Mouse (Mus musculus) kidney, adult 2 months (tissue): ENCODE results near the gene Mdga2. TPM values are rescaled to one million over a fixed set of nuclear protein-coding genes. Genes with fewer than 3 reads are reported as not detected.

Experiments
- DNase-seq: peaks from one replicate; pipeline ENCODE4 v3.0.0; 2021
- H3K27ac ChIP-seq: fragments of 200-500 bp; 2 replicates; pipeline ENCODE4 v1.5.1; 2012; ENCODE audit warnings: low read depth, low read length, control low read depth, inconsistent platforms; ENCODE audit not compliant: insufficient read depth
- H3K27me3 ChIP-seq: fragments of 200-500 bp; replicated peaks from 2 replicates; pipeline ENCODE4 v1.6.1; 2012; ENCODE audit warnings: mild to moderate bottlenecking, moderate library complexity, low read length, inconsistent platforms; ENCODE audit not compliant: control insufficient read depth, insufficient read depth
- H3K36me3 ChIP-seq: fragments of 200-500 bp; 2 replicates; pipeline ENCODE4 v1.6.1; 2012; ENCODE audit warnings: mild to moderate bottlenecking, moderate library complexity, low read length, inconsistent platforms; ENCODE audit not compliant: control insufficient read depth, insufficient read depth
- H3K4me1 ChIP-seq: fragments of 200-500 bp; 2 replicates; pipeline ENCODE4 v1.6.1; 2011; ENCODE audit warnings: low read length; ENCODE audit not compliant: control insufficient read depth, insufficient read depth
- H3K4me3 ChIP-seq: fragments of 200-500 bp; 2 replicates; pipeline ENCODE4 v1.5.1; 2011; ENCODE audit warnings: mild to moderate bottlenecking, low read depth, low read length, control low read depth; ENCODE audit not compliant: insufficient read depth
- CTCF ChIP-seq: fragments of 200-500 bp; conservative IDR thresholded peaks from 2 replicates; pipeline ENCODE4 v1.5.1; 2011; ENCODE audit warnings: low read depth, mild to moderate bottlenecking, control low read depth, low read length, moderate library complexity, mixed read lengths; ENCODE audit not compliant: insufficient read depth, insufficient read length
- POLR2A ChIP-seq: fragments of 200-500 bp; IDR thresholded peaks from one replicate; pipeline ENCODE4 v1.6.1; 2011; ENCODE audit warnings: low read depth, low read length, control low read depth
- WGBS: fragments of 180-500 bp; shearing (Covaris S2); methylation state at CpG from one replicate; pipeline ENCODE4 v1.1.7; 2018; 5-methylcytosine and 5-hydroxymethylcytosine counted together
- polyA plus RNA-seq: library from polyadenylated mRNA; depleted of rRNA; stranded (reverse); fragments of >200 nt; gene quantifications from 2 replicates; pipeline ENCODE4 v1.2.3, GENCODE M21; 2012; rRNA removed

Gene Mdga2
- polyA plus RNA-seq, result 0.07 and 0.17 TPM in 2 replicates

DNA sequence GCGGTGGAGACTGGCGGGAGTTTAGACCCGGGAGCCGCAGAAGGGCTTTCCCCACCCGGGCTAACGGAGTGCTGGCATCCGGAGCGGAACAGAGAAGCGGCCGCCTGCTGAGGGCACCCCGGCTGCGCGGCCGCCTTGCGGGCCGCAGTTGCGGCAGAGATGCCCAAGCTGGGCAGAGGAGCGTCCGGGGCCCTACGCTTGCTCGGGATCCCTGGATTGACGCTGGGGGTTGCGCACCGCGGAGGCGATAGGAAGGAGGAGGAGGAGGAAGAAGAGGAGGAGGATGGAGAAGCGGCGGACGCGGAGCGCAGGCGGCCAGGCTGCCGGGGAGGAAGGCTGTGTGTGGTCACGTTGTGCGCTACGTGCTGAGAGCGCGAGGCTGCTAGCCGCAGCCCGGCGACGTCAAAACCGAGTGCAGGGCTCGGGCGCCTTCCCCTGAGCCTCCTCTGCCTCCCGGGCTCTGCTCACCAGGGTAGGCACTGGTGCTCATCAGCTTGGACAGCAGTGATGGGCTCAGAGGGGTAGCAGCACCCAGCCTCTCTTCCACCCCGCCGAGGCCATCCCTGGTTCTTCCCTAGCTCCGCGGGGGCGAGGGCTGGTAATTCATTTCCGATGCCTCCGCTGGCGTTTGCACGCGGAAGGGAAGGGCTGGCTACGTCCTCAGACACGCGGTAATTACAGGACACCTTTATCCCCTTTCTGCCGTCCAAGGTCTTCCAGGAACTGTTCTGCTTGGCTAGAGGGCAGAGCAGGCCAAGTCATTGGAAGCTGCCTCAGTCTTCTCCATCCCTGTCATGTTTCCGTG lies at the start of gene Mdga2:
Mdga2 (minus strand) TSS at position 329 of the 805 bp plus-strand sequence.
- TF ChIP-seq CTCF (no peak), POLR2A (no peak)
- WGBS, result under 1% methylated on average over 60 of the region's 61 CpGs
- Histone ChIP-seq H3K36me3 (no peaks in the 10 kb centered on the region), H3K27ac (no peak within 1 kb of the TSS), H3K27me3 (no peaks in the 10 kb centered on the region; the same call in 1 of the 2 replicates), H3K4me1 (0 out of 2 replicates have a peak, but pooled peaks cover 2% of the 10 kb centered on the region), H3K4me3 (peak within 1 kb of the TSS; percentile 51)
- DNase-seq, result no peak

DNA sequence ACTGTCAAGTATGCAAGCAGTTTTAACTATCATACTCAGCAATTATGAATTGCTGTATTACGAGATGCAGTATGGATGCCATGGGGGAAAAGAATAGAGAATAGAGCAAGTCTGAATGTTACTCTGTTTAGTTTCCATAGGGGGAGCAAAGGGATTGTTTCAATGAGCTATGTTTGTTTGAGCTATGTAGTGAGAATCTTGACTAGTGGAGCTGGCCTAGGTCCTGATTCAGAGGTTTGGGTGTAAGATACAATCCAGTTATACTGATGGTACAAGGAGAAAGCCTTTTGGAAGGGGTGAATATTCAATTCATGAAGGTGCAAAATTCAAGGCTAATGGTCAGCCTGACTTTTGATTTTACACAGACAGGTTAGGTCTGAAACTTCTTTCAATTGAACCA lies 45.1 kb upstream of the Mdga2 start:
- 80% methylated on average over 1 of the region's 1 CpGs for WGBS
- H3K36me3 ChIP-seq, result no peaks in the 10 kb centered on the region
- no peaks in the 10 kb centered on the region for H3K4me1 ChIP-seq
- no peak for TF ChIP-seq POLR2A
- no peak for TF ChIP-seq CTCF
- no peak overlapping the region for H3K27ac ChIP-seq
- no peak for DNase-seq
- H3K27me3 ChIP-seq, result no peaks in the 10 kb centered on the region
- H3K4me3 ChIP-seq, result no peak overlapping the region

GRCm38 (mm10) chr12:67223530-67223929 lies 1.2 kb upstream of the Mdga2 start:
- TF ChIP-seq POLR2A, result no peak
- no peaks in the 10 kb centered on the region; the same call in 1 of the 2 replicates for H3K27me3 ChIP-seq
- 0 out of 2 replicates have a peak, but pooled peaks cover 2% of the 10 kb centered on the region for H3K4me1 ChIP-seq
- no peak overlapping the region for H3K4me3 ChIP-seq
- H3K36me3 ChIP-seq, result no peaks in the 10 kb centered on the region
- H3K27ac ChIP-seq, result no peak overlapping the region
- DNase-seq, result no peak
- WGBS, result 61% methylated on average over 1 of the region's 1 CpGs

- Histone ChIP-seq H3K27ac (no peak overlapping the region), H3K4me3 (peak overlapping the region; percentile 51), H3K27me3 (no peaks in the 10 kb centered on the region; the same call in 1 of the 2 replicates), H3K36me3 (no peaks in the 10 kb centered on the region), H3K4me1 (0 out of 2 replicates have a peak, but pooled peaks cover 2% of the 10 kb centered on the region)
- TF ChIP-seq CTCF, result no peak
- TF ChIP-seq POLR2A, result no peak
- no peak for DNase-seq
- WGBS, result 1% methylated on average over 74 of the region's 78 CpGs
These were observed 774 bp downstream of the Mdga2 start for GRCm38 (mm10) chr12:67221329-67222220.

DNA sequence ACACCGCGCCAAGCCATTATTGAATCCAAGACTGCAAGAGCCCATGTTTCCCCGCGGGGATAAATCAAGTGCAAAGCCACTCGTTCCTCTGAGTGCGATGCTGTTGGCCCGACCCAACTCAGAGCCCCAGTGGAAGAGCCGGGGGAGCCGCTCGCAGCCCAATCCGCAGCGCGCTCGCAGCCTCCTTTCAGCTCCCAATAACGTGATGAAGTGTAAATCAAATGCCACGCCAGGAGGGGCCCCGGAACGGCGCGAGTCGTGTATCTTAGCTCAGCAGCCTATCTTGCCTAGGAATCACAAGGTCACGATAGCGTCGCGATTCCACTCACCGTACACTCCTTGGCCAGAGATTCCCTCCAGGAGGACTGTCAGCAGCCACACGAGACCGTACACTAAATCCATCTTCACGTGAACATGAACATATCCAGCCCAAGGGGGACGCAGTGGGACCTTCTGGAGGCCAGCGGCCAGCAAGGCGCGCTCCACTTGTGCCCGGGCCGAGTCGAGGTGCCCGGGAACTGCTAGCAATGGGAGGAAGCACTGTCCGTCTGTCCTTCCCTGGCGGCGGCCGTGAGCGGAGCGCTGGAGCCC lies 1.6 kb downstream of the Mdga2 start:
- no peak overlapping the region for H3K27ac ChIP-seq
- H3K4me3 ChIP-seq, result peak overlapping the region; percentile 51
- no peak for DNase-seq
- 1% methylated on average over 43 of the region's 43 CpGs for WGBS
- 0 out of 2 replicates have a peak, but pooled peaks cover 2% of the 10 kb centered on the region for H3K4me1 ChIP-seq
- TF ChIP-seq POLR2A (no peak), CTCF (no peak)
- H3K36me3 ChIP-seq, result no peaks in the 10 kb centered on the region
- H3K27me3 ChIP-seq, result no peaks in the 10 kb centered on the region; the same call in 1 of the 2 replicates

DNA sequence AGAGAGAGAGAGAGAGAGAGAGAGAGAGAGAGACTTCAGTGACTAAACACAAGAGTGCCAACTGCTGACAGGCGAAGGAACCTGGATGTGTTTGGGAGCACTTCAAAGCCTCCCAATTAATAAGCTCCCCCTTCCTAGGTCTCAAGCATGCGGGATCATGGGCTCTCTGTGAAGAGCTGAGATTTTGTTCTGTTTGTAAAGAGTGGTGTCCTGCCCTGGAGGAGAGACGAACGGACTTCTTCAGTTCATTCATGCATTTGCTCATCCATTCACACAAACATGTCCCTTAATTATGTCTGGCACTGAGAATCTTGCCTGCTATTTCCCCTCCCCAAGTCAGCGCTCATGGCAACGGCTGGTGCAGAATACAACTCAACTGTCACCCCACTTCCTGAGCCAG lies 2.3 kb downstream of the Mdga2 start:
- TF ChIP-seq CTCF (no peak), POLR2A (no peak)
- Histone ChIP-seq H3K27me3 (no peaks in the 10 kb centered on the region; the same call in 1 of the 2 replicates), H3K4me1 (0 out of 2 replicates have a peak, but pooled peaks cover 2% of the 10 kb centered on the region), H3K27ac (no peak overlapping the region), H3K36me3 (no peaks in the 10 kb centered on the region), H3K4me3 (no peak overlapping the region)
- WGBS, result 7% methylated on average over 6 of the region's 6 CpGs
- DNase-seq, result no peak

DNA sequence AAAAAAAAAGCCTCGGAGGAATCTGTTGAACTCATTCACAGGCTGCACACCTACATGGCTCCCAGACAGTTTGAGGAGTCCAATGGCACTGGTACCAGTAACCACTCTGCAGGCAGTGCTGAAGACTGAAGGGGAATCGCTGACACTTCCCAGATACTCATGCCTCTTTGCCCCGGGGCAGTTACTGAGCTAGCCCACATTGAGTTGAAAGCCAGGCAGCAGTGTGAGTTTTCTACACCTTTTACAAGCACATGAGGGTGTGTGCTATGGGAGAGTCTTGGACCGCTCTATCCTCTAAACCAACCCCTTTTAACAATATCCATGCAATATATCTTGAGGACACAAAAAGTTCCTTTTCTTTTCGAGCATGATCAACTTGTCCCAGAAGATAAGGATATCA lies 2.8 kb downstream of the Mdga2 start:
- Histone ChIP-seq H3K4me1 (0 out of 2 replicates have a peak, but pooled peaks cover 2% of the 10 kb centered on the region), H3K27ac (no peak overlapping the region), H3K4me3 (no peak overlapping the region), H3K36me3 (no peaks in the 10 kb centered on the region), H3K27me3 (no peaks in the 10 kb centered on the region; the same call in 1 of the 2 replicates)
- no peak for DNase-seq
- 23% methylated on average over 5 of the region's 5 CpGs for WGBS
- TF ChIP-seq POLR2A, result no peak
- TF ChIP-seq CTCF, result no peak
